Mouse (Mus musculus) forebrain, embryonic 15.5 days (tissue): ENCODE measurements around the gene Thada. TPM values are rescaled to one million over a fixed set of nuclear protein-coding genes. Genes with fewer than 3 reads are reported as not detected.

ENCODE experiments used
- ATAC-seq: fragments of 200-750 bp; cut with Nextera tagmentation; replicated peaks from 2 replicates; pipeline ENCODE4 v1.8.0; 2017; ENCODE audit warnings: mild to moderate bottlenecking, moderate TSS enrichment, moderate library complexity
- H3K27ac ChIP-seq: fragments of 300-500 bp; sonication (generic); replicated peaks from 2 replicates; pipeline ENCODE4 v1.5.1; 2015; ENCODE audit warnings: mild to moderate bottlenecking, inconsistent platforms
- H3K27me3 ChIP-seq: fragments of 300-500 bp; sonication (generic); 2 replicates; pipeline ENCODE4 v1.6.1; 2015; ENCODE audit warnings: inconsistent platforms
- H3K36me3 ChIP-seq: fragments of 300-500 bp; sonication (generic); 2 replicates; pipeline ENCODE4 v1.6.1; 2015; ENCODE audit warnings: mild to moderate bottlenecking, inconsistent platforms
- H3K4me1 ChIP-seq: fragments of 300-500 bp; sonication (generic); 2 replicates; pipeline ENCODE4 v1.6.1; 2015; ENCODE audit warnings: inconsistent platforms
- H3K4me2 ChIP-seq: fragments of 300-500 bp; sonication (generic); replicated peaks from 2 replicates; pipeline ENCODE4 v1.6.1; 2015; ENCODE audit warnings: mild to moderate bottlenecking, inconsistent platforms
- H3K4me3 ChIP-seq: fragments of 300-500 bp; sonication (generic); 2 replicates; pipeline ENCODE4 v1.5.1; 2015; ENCODE audit warnings: mild to moderate bottlenecking, inconsistent platforms
- H3K9ac ChIP-seq: fragments of 300-500 bp; sonication (generic); replicated peaks from 2 replicates; pipeline ENCODE4 v1.6.1; 2015; ENCODE audit warnings: mild to moderate bottlenecking, inconsistent platforms
- H3K9me3 ChIP-seq: fragments of 300-500 bp; sonication (generic); 2 replicates; pipeline ENCODE4 v1.6.1; 2016; ENCODE audit warnings: inconsistent platforms
- WGBS: fragments of 180-500 bp; shearing (Covaris S2); methylation state at CpG from one replicate; pipeline ENCODE4 v1.1.7; 2015; ENCODE audit warnings: mixed read lengths; 5-methylcytosine and 5-hydroxymethylcytosine counted together
- polyA plus RNA-seq: library from polyadenylated mRNA; unstranded; fragments of >200 nt; fragmentation: Nextera tagmentation; extraction: Ambion mirVana; gene quantifications from 2 replicates; pipeline ENCODE4 v1.2.1, GENCODE M21; 2015

Thada gene
- polyA plus RNA-seq, 1 experiment from 2014 or later, result 6.0 TPM

GRCm38 (mm10) chr17:84181502-84182310 lies 284.3 kb downstream of the Thada start:
- H3K27ac ChIP-seq, result no peak overlapping the region; the same call in 1 of the 2 replicates
- no peaks in the 10 kb centered on the region for H3K9me3 ChIP-seq
- 0 out of 2 replicates have a peak, but pooled peaks cover 3% of the 10 kb centered on the region for H3K27me3 ChIP-seq
- WGBS, result 76% methylated on average over 18 of the region's 18 CpGs
- no peak for ATAC-seq
- no peak overlapping the region for H3K4me3 ChIP-seq
- no peak overlapping the region for H3K4me2 ChIP-seq
- no peaks in the 10 kb centered on the region for H3K36me3 ChIP-seq
- H3K4me1 ChIP-seq, result peaks cover 29% of the 10 kb centered on the region
- H3K9ac ChIP-seq, result no peak overlapping the region

- Histone ChIP-seq H3K9ac (no peak overlapping the region), H3K4me1 (peaks cover 22% of the 10 kb centered on the region), H3K9me3 (no peaks in the 10 kb centered on the region), H3K4me2 (no peak overlapping the region), H3K36me3 (no peaks in the 10 kb centered on the region), H3K27ac (no peak overlapping the region), H3K4me3 (no peak overlapping the region), H3K27me3 (0 out of 2 replicates have a peak, but pooled peaks cover 3% of the 10 kb centered on the region)
- 58% methylated on average over 11 of the region's 11 CpGs for WGBS
- ATAC-seq, result no peak
These were observed 285.1 kb downstream of the Thada start for GRCm38 (mm10) chr17:84180715-84181501.

- H3K27ac ChIP-seq, result no peak overlapping the region
- no peak for ATAC-seq
- H3K4me1 ChIP-seq, result peaks cover 15% of the 10 kb centered on the region
- 0 out of 2 replicates have a peak, but pooled peaks cover 1% of the 10 kb centered on the region for H3K27me3 ChIP-seq
- H3K9me3 ChIP-seq, result no peaks in the 10 kb centered on the region
- no peak overlapping the region for H3K4me2 ChIP-seq
- no peaks in the 10 kb centered on the region for H3K36me3 ChIP-seq
- no peak overlapping the region for H3K4me3 ChIP-seq
- WGBS, result 86% methylated on average over 4 of the region's 4 CpGs
- no peak overlapping the region for H3K9ac ChIP-seq
These were observed 286.0 kb downstream of the Thada start for GRCm38 (mm10) chr17:84179973-84180365.

GRCm38 (mm10) chr17:84179026-84179972 lies 286.7 kb downstream of the Thada start:
- H3K9me3 ChIP-seq, result no peaks in the 10 kb centered on the region
- peaks cover 14% of the 10 kb centered on the region for H3K4me1 ChIP-seq
- H3K27me3 ChIP-seq, result no peaks in the 10 kb centered on the region
- 89% methylated on average over 17 of the region's 17 CpGs for WGBS
- H3K27ac ChIP-seq, result no peak overlapping the region
- no peak overlapping the region for H3K9ac ChIP-seq
- no peaks in the 10 kb centered on the region for H3K36me3 ChIP-seq
- no peak overlapping the region for H3K4me2 ChIP-seq
- no peak for ATAC-seq
- H3K4me3 ChIP-seq, result no peak overlapping the region

- Histone ChIP-seq H3K9ac (no peak overlapping the region), H3K4me2 (no peak overlapping the region), H3K27ac (no peak overlapping the region), H3K4me1 (0 out of 2 replicates have a peak, but pooled peaks cover 4% of the 10 kb centered on the region), H3K36me3 (no peaks in the 10 kb centered on the region), H3K9me3 (no peaks in the 10 kb centered on the region), H3K27me3 (no peaks in the 10 kb centered on the region), H3K4me3 (no peak overlapping the region)
- 41% methylated on average over 8 of the region's 8 CpGs for whole genome bisulfite sequencing
- no peak for ATAC-seq
These were observed 288.5 kb downstream of the Thada start for GRCm38 (mm10) chr17:84177481-84177880.

- no peak overlapping the region for H3K9ac ChIP-seq
- no peak for ATAC-seq
- H3K4me1 ChIP-seq, result 0 out of 2 replicates have a peak, but pooled peaks cover 4% of the 10 kb centered on the region
- no peak overlapping the region for H3K4me3 ChIP-seq
- H3K9me3 ChIP-seq, result no peaks in the 10 kb centered on the region
- no peaks in the 10 kb centered on the region for H3K36me3 ChIP-seq
- no peak overlapping the region for H3K4me2 ChIP-seq
- 92% methylated on average over 7 of the region's 7 CpGs for WGBS
- no peak overlapping the region for H3K27ac ChIP-seq
- no peaks in the 10 kb centered on the region for H3K27me3 ChIP-seq
These were observed 289.6 kb downstream of the Thada start for GRCm38 (mm10) chr17:84176446-84176845.

DNA sequence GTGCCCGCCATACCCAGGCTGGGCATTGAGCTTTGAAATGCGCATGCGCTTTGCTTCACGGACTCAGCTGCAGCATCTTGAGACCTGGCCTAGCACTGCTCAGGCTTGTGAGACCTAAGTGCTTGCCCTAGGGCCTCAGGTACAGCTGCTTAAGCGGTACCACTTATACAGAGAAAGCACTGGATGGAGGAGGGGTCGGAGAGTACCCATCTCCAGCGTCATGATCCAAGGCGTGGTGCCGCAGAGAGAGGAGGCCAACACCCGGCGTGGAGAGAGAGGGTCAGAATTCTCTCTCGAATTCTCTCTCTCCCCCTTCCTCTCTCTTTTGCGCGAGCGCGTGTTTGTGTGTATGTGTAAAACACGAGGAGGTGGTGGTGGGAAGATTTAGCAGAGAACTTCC lies 290.8 kb downstream of the Thada start:
- no peaks in the 10 kb centered on the region for H3K36me3 ChIP-seq
- no peaks in the 10 kb centered on the region for H3K4me1 ChIP-seq
- 96% methylated on average over 17 of the region's 17 CpGs for WGBS
- no peak overlapping the region for H3K4me2 ChIP-seq
- ATAC-seq, result no peak
- no peaks in the 10 kb centered on the region for H3K9me3 ChIP-seq
- no peak overlapping the region for H3K27ac ChIP-seq
- no peaks in the 10 kb centered on the region for H3K27me3 ChIP-seq
- no peak overlapping the region for H3K9ac ChIP-seq
- no peak overlapping the region for H3K4me3 ChIP-seq

- ATAC-seq, result no peak
- Histone ChIP-seq H3K9ac (no peak overlapping the region), H3K27ac (no peak overlapping the region), H3K4me3 (no peak overlapping the region), H3K27me3 (no peaks in the 10 kb centered on the region), H3K4me1 (no peaks in the 10 kb centered on the region), H3K4me2 (no peak overlapping the region), H3K9me3 (no peaks in the 10 kb centered on the region), H3K36me3 (no peaks in the 10 kb centered on the region)
- 100% methylated on average over 3 of the region's 4 CpGs for WGBS
These were observed 298.6 kb downstream of the Thada start for GRCm38 (mm10) chr17:84167377-84167776.

GRCm38 (mm10) chr17:84166135-84166860 lies 299.7 kb downstream of the Thada start:
- H3K27ac ChIP-seq, result no peak overlapping the region
- H3K4me2 ChIP-seq, result no peak overlapping the region
- H3K36me3 ChIP-seq, result no peaks in the 10 kb centered on the region
- 93% methylated on average over 9 of the region's 9 CpGs for WGBS
- no peak for ATAC-seq
- no peaks in the 10 kb centered on the region for H3K4me1 ChIP-seq
- H3K4me3 ChIP-seq, result no peak overlapping the region
- H3K27me3 ChIP-seq, result no peaks in the 10 kb centered on the region
- H3K9me3 ChIP-seq, result no peaks in the 10 kb centered on the region
- H3K9ac ChIP-seq, result no peak overlapping the region

- no peaks in the 10 kb centered on the region for H3K27me3 ChIP-seq
- ATAC-seq, result no peak
- H3K9ac ChIP-seq, result no peak overlapping the region
- no peaks in the 10 kb centered on the region for H3K9me3 ChIP-seq
- H3K36me3 ChIP-seq, result no peaks in the 10 kb centered on the region
- H3K4me1 ChIP-seq, result no peaks in the 10 kb centered on the region
- H3K27ac ChIP-seq, result no peak overlapping the region
- H3K4me3 ChIP-seq, result no peak overlapping the region
- 93% methylated on average over 3 of the region's 3 CpGs for WGBS
- no peak overlapping the region for H3K4me2 ChIP-seq
These were observed 300.3 kb downstream of the Thada start for GRCm38 (mm10) chr17:84165735-84166134.

DNA sequence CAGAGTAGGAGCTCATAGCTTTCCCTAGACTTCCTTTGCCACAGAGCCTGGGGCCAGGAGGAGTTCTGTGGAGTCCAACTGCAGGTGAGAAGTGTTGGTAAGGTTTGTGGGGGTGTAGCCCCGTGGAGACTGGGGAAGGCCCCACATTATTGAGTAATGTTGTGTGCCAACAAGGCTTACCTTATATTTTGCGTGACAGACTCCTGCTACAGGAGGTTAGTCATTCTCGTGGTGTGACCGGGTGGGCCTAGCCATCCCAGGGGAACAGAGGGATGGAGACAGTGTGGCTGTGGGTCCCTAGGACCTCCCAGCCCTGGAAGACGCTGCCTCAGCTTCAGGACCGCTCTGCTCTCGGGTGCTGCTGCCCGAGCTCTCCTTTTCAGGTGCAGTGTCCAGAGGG lies 301.9 kb downstream of the Thada start:
- ATAC-seq, result no peak
- Histone ChIP-seq H3K4me2 (no peak overlapping the region), H3K36me3 (no peaks in the 10 kb centered on the region), H3K27me3 (no peaks in the 10 kb centered on the region), H3K4me3 (no peak overlapping the region), H3K9ac (no peak overlapping the region), H3K27ac (no peak overlapping the region), H3K9me3 (no peaks in the 10 kb centered on the region), H3K4me1 (no peaks in the 10 kb centered on the region)
- WGBS, result 81% methylated on average over 8 of the region's 8 CpGs
